Mouse (Mus musculus) neural tube, embryonic 14.5 days (tissue): ENCODE results near the gene Wipf2. TPM values are rescaled to one million over a fixed set of nuclear protein-coding genes. Genes with fewer than 3 reads are reported as not detected.
A peak's percentile ranks its signal among the peaks of the same experiment; 100 is the strongest.

Experiments used
- ATAC-seq: fragments of 200-750 bp; cut with Nextera tagmentation; 2 replicates; pipeline ENCODE4 v1.8.0; 2017; ENCODE audit warnings: low read depth, mild to moderate bottlenecking, moderate TSS enrichment, moderate library complexity
- H3K27ac ChIP-seq: fragments of 300-500 bp; sonication (generic); 2 replicates; pipeline ENCODE4 v1.5.1; 2014; ENCODE audit warnings: low read depth, mild to moderate bottlenecking, control low read depth, low read length, moderate library complexity, mixed read lengths
- H3K27me3 ChIP-seq: fragments of 300-500 bp; sonication (generic); 2 replicates; pipeline ENCODE4 v1.6.1; 2014; ENCODE audit warnings: low read length; ENCODE audit not compliant: control insufficient read depth, insufficient read depth
- H3K36me3 ChIP-seq: fragments of 300-500 bp; sonication (generic); 2 replicates; pipeline ENCODE4 v1.6.1; 2014; ENCODE audit warnings: low read length, mixed read lengths; ENCODE audit not compliant: control insufficient read depth, insufficient read depth
- H3K4me1 ChIP-seq: fragments of 300-500 bp; sonication (generic); 2 replicates; pipeline ENCODE4 v1.6.1; 2014; ENCODE audit warnings: low read length; ENCODE audit not compliant: control insufficient read depth, insufficient read depth
- H3K4me2 ChIP-seq: fragments of 300-500 bp; sonication (generic); 2 replicates; pipeline ENCODE4 v1.6.1; 2014; ENCODE audit warnings: mild to moderate bottlenecking, low read depth, low read length, control low read depth
- H3K4me3 ChIP-seq: fragments of 300-500 bp; sonication (generic); 2 replicates; pipeline ENCODE4 v1.5.1; 2014; ENCODE audit warnings: low read depth, low read length, control low read depth, mixed read lengths
- H3K9ac ChIP-seq: fragments of 300-500 bp; sonication (generic); replicated peaks from 2 replicates; pipeline ENCODE4 v1.6.1; 2014; ENCODE audit warnings: low read depth, mild to moderate bottlenecking, control low read depth, low read length, mixed read lengths
- H3K9me3 ChIP-seq: fragments of 300-500 bp; sonication (generic); 2 replicates; pipeline ENCODE4 v1.6.1; 2016; ENCODE audit warnings: low read length; ENCODE audit not compliant: control insufficient read depth
- WGBS: fragments of 180-500 bp; shearing (Covaris S2); extraction: QIAGEN DNeasy Blood & Tissue Kit; methylation state at CpG from one replicate; pipeline ENCODE4 v1.1.7; 2014; 5-methylcytosine and 5-hydroxymethylcytosine counted together
- polyA plus RNA-seq: library from polyadenylated mRNA; unstranded; fragments of >200 nt; fragmentation: Nextera tagmentation; extraction: Ambion mirVana; gene quantifications from 2 replicates; pipeline ENCODE4 v1.2.1, GENCODE M21; 2014

Wipf2 gene
- polyA plus RNA-seq, 1 experiment from 2014 or later: 5.2 TPM

DNA sequence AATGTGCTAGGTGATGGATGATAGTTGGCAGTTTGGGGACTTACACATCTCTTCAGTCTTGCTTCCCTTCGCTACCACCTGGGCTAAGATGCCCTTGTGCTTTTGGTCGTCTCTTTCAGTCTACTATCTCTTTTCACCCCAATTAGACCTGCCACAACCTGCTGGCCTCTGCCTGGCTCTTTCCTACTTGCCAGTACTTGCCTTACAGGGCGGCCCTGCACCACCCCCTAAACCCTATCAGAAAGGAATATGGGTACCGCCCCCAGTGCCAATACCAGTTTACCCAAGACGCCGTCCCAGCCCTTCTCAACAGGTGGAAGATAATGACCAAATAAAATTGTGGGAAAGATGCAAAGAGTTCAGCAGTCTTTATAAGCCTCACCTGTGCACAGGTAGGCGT lies 27.3 kb upstream of the Wipf2 start:
- no peaks in the 10 kb centered on the region for H3K27me3 ChIP-seq
- ATAC-seq: 0 out of 2 replicates have a peak, but pooled peaks have one; percentile 7
- WGBS: 28% methylated on average over 7 of the region's 7 CpGs

DNA sequence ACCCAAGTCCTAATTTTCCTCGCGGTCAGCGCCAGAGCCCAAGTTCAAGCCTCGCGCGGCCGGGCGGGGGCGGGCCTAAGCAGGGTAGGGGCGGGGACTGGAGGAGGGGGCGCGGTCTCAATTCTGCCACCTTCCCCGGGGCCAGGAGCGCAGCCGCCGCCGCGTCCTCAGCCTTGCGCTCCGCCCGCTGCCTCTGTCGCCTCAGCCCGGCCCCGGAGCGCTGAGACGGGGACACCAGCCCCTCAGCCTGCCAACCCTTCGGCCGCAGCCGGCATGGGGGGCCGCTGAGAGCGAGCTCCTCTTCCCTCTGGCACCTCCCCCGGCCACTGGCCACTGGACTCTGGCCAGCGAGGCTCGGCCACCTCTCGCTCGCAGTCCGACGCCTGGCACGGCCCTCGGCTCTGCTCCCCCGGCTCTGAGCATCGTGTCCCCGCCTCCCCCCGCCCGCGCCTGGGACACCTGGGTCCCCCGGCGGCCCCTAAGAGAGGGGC lies 26.7 kb upstream of the Wipf2 start, which contains the start of gene Rapgefl1:
Rapgefl1 (plus strand) TSS at position 135 of the 491 bp plus-strand sequence.
- peak within 1 kb of the TSS; percentile 83 for H3K4me2 ChIP-seq
- H3K9ac ChIP-seq: peak within 1 kb of the TSS; percentile 88
- WGBS: under 1% methylated on average over 40 of the region's 48 CpGs
- no peaks in the 10 kb centered on the region for H3K27me3 ChIP-seq
- H3K4me1 ChIP-seq: peaks cover 6% of the 10 kb centered on the region; the same call in 1 of the 2 replicates
- no peaks in the 10 kb centered on the region for H3K9me3 ChIP-seq
- peaks cover 27% of the 10 kb centered on the region for H3K36me3 ChIP-seq
- peak within 1 kb of the TSS; percentile 60; the same call in 1 of the 2 replicates for H3K27ac ChIP-seq
- peak within 1 kb of the TSS; percentile 79 for H3K4me3 ChIP-seq
- peak; percentile 92 for ATAC-seq

More for the DNA sequence above, 27.3 kb upstream of the Wipf2 start:
- Histone ChIP-seq H3K4me1 (peaks cover 6% of the 10 kb centered on the region; the same call in 1 of the 2 replicates), H3K36me3 (peaks cover 33% of the 10 kb centered on the region), H3K9ac (no peak overlapping the region), H3K9me3 (no peaks in the 10 kb centered on the region), H3K27ac (no peak overlapping the region), H3K4me2 (peak overlapping the region; percentile 83), H3K4me3 (peak overlapping the region; percentile 79)

- 0 out of 2 replicates have a peak overlapping the region, but pooled peaks have one; percentile 60 for H3K27ac ChIP-seq
- H3K4me3 ChIP-seq: peak overlapping the region; percentile 79
- H3K36me3 ChIP-seq: peaks cover 22% of the 10 kb centered on the region
- H3K27me3 ChIP-seq: no peaks in the 10 kb centered on the region
- peak overlapping the region; percentile 88 for H3K9ac ChIP-seq
- H3K4me1 ChIP-seq: peaks cover 6% of the 10 kb centered on the region; the same call in 1 of the 2 replicates
- H3K4me2 ChIP-seq: peak overlapping the region; percentile 83
- 3% methylated on average over 24 of the region's 29 CpGs for WGBS
- peak; percentile 39; the same call in 1 of the 2 replicates for ATAC-seq
- no peaks in the 10 kb centered on the region for H3K9me3 ChIP-seq
These were observed 26.2 kb upstream of the Wipf2 start for GRCm38 (mm10) chr11:98837231-98837704.

DNA sequence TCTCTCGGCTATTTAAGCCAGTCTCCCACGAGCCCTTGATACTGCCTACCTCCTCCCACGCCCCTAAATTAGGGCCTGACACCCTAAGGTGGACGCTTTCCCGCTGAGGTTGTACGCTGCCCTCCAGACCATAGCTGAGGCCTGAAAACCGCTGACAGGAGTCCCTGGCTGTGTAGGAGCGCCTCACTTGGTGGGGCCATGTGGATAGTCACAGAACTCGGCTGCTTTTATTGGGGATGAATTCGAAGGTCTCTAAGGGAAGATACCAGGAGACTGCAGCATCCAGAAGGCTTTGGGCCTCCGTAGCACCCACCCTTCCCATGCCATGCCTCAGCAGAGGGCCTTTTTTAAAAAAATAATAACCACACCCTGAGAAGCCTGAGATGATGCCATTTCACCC lies 25.5 kb upstream of the Wipf2 start:
- 50% methylated on average over 11 of the region's 11 CpGs for WGBS
- Histone ChIP-seq H3K27ac (no peak overlapping the region), H3K4me3 (peak overlapping the region; percentile 79), H3K4me2 (peak overlapping the region; percentile 83), H3K27me3 (no peaks in the 10 kb centered on the region), H3K4me1 (peaks cover 6% of the 10 kb centered on the region; the same call in 1 of the 2 replicates), H3K9me3 (no peaks in the 10 kb centered on the region), H3K36me3 (peaks cover 15% of the 10 kb centered on the region; the same call in 1 of the 2 replicates), H3K9ac (no peak overlapping the region)
- no peak for ATAC-seq

GRCm38 (mm10) chr11:98838512-98838911 lies 24.9 kb upstream of the Wipf2 start:
- Histone ChIP-seq H3K9ac (no peak overlapping the region), H3K36me3 (0 out of 2 replicates have a peak, but pooled peaks cover 9% of the 10 kb centered on the region), H3K4me3 (no peak overlapping the region), H3K9me3 (no peaks in the 10 kb centered on the region), H3K4me1 (peaks cover 6% of the 10 kb centered on the region; the same call in 1 of the 2 replicates), H3K27ac (no peak overlapping the region), H3K4me2 (no peak overlapping the region; the same call in 1 of the 2 replicates), H3K27me3 (no peaks in the 10 kb centered on the region)
- no peak for ATAC-seq
- 66% methylated on average over 9 of the region's 9 CpGs for WGBS

- whole genome bisulfite sequencing: 52% methylated on average over 6 of the region's 6 CpGs
- H3K4me2 ChIP-seq: no peak overlapping the region
- no peak for ATAC-seq
- H3K36me3 ChIP-seq: 0 out of 2 replicates have a peak, but pooled peaks cover under 1% of the 10 kb centered on the region
- H3K4me1 ChIP-seq: peaks cover 6% of the 10 kb centered on the region; the same call in 1 of the 2 replicates
- H3K9me3 ChIP-seq: no peaks in the 10 kb centered on the region
- no peak overlapping the region for H3K27ac ChIP-seq
- no peak overlapping the region for H3K9ac ChIP-seq
- no peaks in the 10 kb centered on the region for H3K27me3 ChIP-seq
- no peak overlapping the region for H3K4me3 ChIP-seq
These were observed 24.0 kb upstream of the Wipf2 start for GRCm38 (mm10) chr11:98839402-98839801.

GRCm38 (mm10) chr11:98839897-98840296 lies 23.5 kb upstream of the Wipf2 start:
- H3K9ac ChIP-seq: no peak overlapping the region
- no peak for ATAC-seq
- H3K36me3 ChIP-seq: no peaks in the 10 kb centered on the region
- H3K4me3 ChIP-seq: no peak overlapping the region
- H3K27me3 ChIP-seq: no peaks in the 10 kb centered on the region
- peaks cover 6% of the 10 kb centered on the region; the same call in 1 of the 2 replicates for H3K4me1 ChIP-seq
- no peaks in the 10 kb centered on the region for H3K9me3 ChIP-seq
- H3K4me2 ChIP-seq: no peak overlapping the region
- WGBS: 60% methylated on average over 9 of the region's 10 CpGs
- H3K27ac ChIP-seq: no peak overlapping the region

DNA sequence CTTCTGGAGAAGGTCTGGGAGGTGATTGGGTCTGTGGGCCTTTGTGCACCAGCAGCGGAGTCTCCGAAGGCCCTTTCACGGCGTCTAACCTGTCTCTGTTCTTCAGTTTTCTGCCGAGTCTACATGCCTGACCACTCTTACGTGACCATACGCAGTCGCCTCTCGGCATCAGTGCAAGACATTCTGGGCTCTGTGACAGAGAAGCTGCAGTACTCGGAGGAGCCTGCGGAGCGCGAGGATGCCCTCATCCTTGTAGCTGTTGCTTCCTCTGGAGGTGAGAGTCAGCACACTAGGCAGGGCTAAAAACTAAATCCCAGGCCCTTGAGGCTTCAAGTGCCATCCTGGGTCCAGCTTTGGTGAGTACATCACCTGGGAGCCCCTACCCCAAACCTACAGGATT lies 17.4 kb upstream of the Wipf2 start:
- no peak overlapping the region for H3K4me3 ChIP-seq
- H3K27me3 ChIP-seq: no peaks in the 10 kb centered on the region
- no peak overlapping the region for H3K4me2 ChIP-seq
- no peak overlapping the region; the same call in 1 of the 2 replicates for H3K9ac ChIP-seq
- H3K36me3 ChIP-seq: no peaks in the 10 kb centered on the region
- no peaks in the 10 kb centered on the region for H3K9me3 ChIP-seq
- no peak overlapping the region for H3K27ac ChIP-seq
- 57% methylated on average over 13 of the region's 13 CpGs for WGBS
- peaks cover 7% of the 10 kb centered on the region for H3K4me1 ChIP-seq
- no peak for ATAC-seq

DNA sequence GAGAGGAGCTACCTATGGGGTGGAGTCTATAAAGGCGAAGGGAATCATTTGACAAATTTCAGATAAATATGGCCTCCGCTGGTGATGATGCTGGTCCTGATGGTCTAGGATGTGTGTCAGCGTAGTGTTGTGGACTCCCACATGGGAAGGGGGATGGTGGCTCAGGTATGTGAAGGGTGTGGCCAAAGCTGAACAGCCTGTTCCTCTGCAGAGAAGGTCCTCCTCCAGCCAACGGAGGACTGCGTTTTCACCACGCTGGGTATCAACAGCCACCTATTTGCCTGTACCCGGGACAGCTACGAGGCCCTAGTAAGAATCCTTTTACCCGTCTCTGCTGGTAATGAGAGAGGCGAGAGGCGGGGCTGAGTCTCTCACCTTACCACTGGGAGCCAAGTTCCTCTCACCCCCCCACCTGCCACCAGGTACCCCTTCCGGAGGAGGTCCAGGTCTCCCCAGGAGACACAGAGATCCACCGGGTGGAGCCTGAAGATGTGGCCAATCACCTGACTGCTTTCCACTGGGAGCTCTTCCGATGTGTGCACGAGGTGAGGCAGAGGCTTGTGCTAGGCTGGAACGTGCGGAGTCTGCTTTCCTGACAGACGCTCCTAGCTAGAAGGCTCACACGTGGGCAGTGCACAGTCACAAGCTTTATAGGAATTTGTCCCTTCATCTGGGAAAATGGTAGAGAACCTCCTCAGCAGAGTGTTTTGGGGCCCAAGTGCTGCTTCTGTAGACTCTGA lies 16.4 kb upstream of the Wipf2 start:
- ATAC-seq: no peak
- H3K4me3 ChIP-seq: no peak overlapping the region
- no peak overlapping the region for H3K9ac ChIP-seq
- no peaks in the 10 kb centered on the region for H3K36me3 ChIP-seq
- no peak overlapping the region for H3K4me2 ChIP-seq
- WGBS: 76% methylated on average over 19 of the region's 19 CpGs
- H3K27me3 ChIP-seq: no peaks in the 10 kb centered on the region
- H3K9me3 ChIP-seq: no peaks in the 10 kb centered on the region
- H3K4me1 ChIP-seq: peaks cover 7% of the 10 kb centered on the region
- H3K27ac ChIP-seq: no peak overlapping the region
